Mouse (Mus musculus): Measurements from ENCODE around the gene Celsr3.
A peak's percentile ranks its signal among the peaks of the same experiment; 100 is the strongest.

Celsr3 gene

GRCm38 (mm10) chr9:108805768-108806167, 20.4 kb upstream of the Celsr3 start:
- ATAC-seq (ENCODE audit: insufficient number of reproducible peaks, low FRiP score, low TSS enrichment): no peak

- no peak for ATAC-seq (ENCODE audit: insufficient number of reproducible peaks, low FRiP score, low TSS enrichment)
Measured at GRCm38 (mm10) chr9:108806379-108806778, 19.7 kb upstream of the Celsr3 start.

GRCm38 (mm10) chr9:108806831-108807230, 19.3 kb upstream of the Celsr3 start:
- ATAC-seq (ENCODE audit: insufficient number of reproducible peaks, low FRiP score, low TSS enrichment): no peak

- ATAC-seq (ENCODE audit: insufficient number of reproducible peaks, low FRiP score, low TSS enrichment): no peak
Measured at GRCm38 (mm10) chr9:108807674-108808073, 18.4 kb upstream of the Celsr3 start.

- ATAC-seq (ENCODE audit: insufficient number of reproducible peaks, low FRiP score, low TSS enrichment): peak; percentile 74
Measured at GRCm38 (mm10) chr9:108808163-108808665, 17.9 kb upstream of the Celsr3 start, which contains the start of gene Nckipsd. Gene Nckipsd, plus strand, starts transcription at chr9:108808368.

- ATAC-seq (ENCODE audit: insufficient number of reproducible peaks, low FRiP score, low TSS enrichment): no peak
Measured at GRCm38 (mm10) chr9:108809188-108809587, 16.9 kb upstream of the Celsr3 start.

GRCm38 (mm10) chr9:108809723-108810122, 16.4 kb upstream of the Celsr3 start:
- ATAC-seq (ENCODE audit: insufficient number of reproducible peaks, low FRiP score, low TSS enrichment): no peak

- ATAC-seq (ENCODE audit: insufficient number of reproducible peaks, low FRiP score, low TSS enrichment): no peak
Measured at GRCm38 (mm10) chr9:108810516-108810915, 15.6 kb upstream of the Celsr3 start.

- no peak for ATAC-seq (ENCODE audit: insufficient number of reproducible peaks, low FRiP score, low TSS enrichment)
Measured at GRCm38 (mm10) chr9:108815557-108815956, 10.6 kb upstream of the Celsr3 start.

GRCm38 (mm10) chr9:108819495-108819894, 6.6 kb upstream of the Celsr3 start:
- ATAC-seq (ENCODE audit: insufficient number of reproducible peaks, low FRiP score, low TSS enrichment): no peak

- no peak for ATAC-seq (ENCODE audit: insufficient number of reproducible peaks, low FRiP score, low TSS enrichment)
Measured at GRCm38 (mm10) chr9:108820077-108820476, 6.0 kb upstream of the Celsr3 start.

GRCm38 (mm10) chr9:108824144-108824685, 1.9 kb upstream of the Celsr3 start:
- no peak for ATAC-seq (ENCODE audit: insufficient number of reproducible peaks, low FRiP score, low TSS enrichment)

- peak; percentile 84 for ATAC-seq (ENCODE audit: insufficient number of reproducible peaks, low FRiP score, low TSS enrichment)
Measured at GRCm38 (mm10) chr9:108824755-108825413, 1.2 kb upstream of the Celsr3 start.

GRCm38 (mm10) chr9:108826700-108827340, 700 bp downstream of the Celsr3 start:
- ATAC-seq (ENCODE audit: insufficient number of reproducible peaks, low FRiP score, low TSS enrichment): no peak

GRCm38 (mm10) chr9:108827454-108827853, 1.3 kb downstream of the Celsr3 start:
- ATAC-seq (ENCODE audit: insufficient number of reproducible peaks, low FRiP score, low TSS enrichment): no peak

GRCm38 (mm10) chr9:108827906-108828305, 1.8 kb downstream of the Celsr3 start:
- ATAC-seq (ENCODE audit: insufficient number of reproducible peaks, low FRiP score, low TSS enrichment): no peak

GRCm38 (mm10) chr9:108831637-108832036, 5.5 kb downstream of the Celsr3 start:
- ATAC-seq (ENCODE audit: insufficient number of reproducible peaks, low FRiP score, low TSS enrichment): no peak

- peak; percentile 66; the same call in 1 of the 2 replicates for ATAC-seq (ENCODE audit: insufficient number of reproducible peaks, low FRiP score, low TSS enrichment)
Measured at GRCm38 (mm10) chr9:108832390-108833108, 6.4 kb downstream of the Celsr3 start.

GRCm38 (mm10) chr9:108842989-108843388, 16.9 kb downstream of the Celsr3 start:
- peak; percentile 67; the same call in 1 of the 2 replicates for ATAC-seq (ENCODE audit: insufficient number of reproducible peaks, low FRiP score, low TSS enrichment)

GRCm38 (mm10) chr9:108845390-108845789, 19.3 kb downstream of the Celsr3 start:
- ATAC-seq (ENCODE audit: insufficient number of reproducible peaks, low FRiP score, low TSS enrichment): no peak

GRCm38 (mm10) chr9:108847374-108847773, 21.3 kb downstream of the Celsr3 start:
- ATAC-seq (ENCODE audit: insufficient number of reproducible peaks, low FRiP score, low TSS enrichment): no peak
